Mouse (Mus musculus) E14TG2a.4 (cell line): ENCODE measurements around the gene Agbl1.

Experiments used
- CTCF ChIP-seq: conservative IDR thresholded peaks from 2 replicates; pipeline ENCODE4 v1.5.1; 2014; ENCODE audit warnings: low read length
- NANOG ChIP-seq: IDR thresholded peaks from 2 replicates; pipeline ENCODE4 v1.6.1; 2014; ENCODE audit warnings: borderline replicate concordance, low read length, mixed read lengths
- POU5F1 ChIP-seq: IDR thresholded peaks from 2 replicates; pipeline ENCODE4 v1.6.1; 2014; ENCODE audit warnings: low read length, borderline replicate concordance

- TF ChIP-seq CTCF (no peak), NANOG (no peak), POU5F1 (no peak)
These were observed 244.5 kb downstream of the Agbl1 start for GRCm38 (mm10) chr7:76474233-76474632.
